Comparison of ENCODE assay signal across 21 mouse cellular contexts in the genomic region with DNA sequence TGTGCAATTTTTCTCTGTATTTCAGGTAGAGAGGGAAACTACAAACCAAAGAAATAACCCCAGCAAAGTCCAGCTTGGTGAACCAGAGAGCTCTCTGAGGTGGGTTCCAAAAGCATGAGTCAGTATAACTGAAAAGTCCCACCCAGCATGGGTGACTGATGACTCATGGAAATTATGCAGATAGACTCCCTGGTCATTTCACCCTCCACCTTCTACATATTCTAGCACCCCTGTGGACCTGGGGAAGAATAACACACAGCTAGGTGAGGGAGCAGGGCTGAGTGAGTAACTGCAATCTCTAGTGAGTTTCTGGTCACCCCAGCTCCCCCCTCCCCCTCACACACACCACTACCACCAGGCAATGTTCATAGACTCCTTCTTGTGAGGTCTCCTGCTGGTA. TPM values are rescaled to one million over a fixed set of nuclear protein-coding genes. Genes with fewer than 3 reads are reported as not detected.
"Had no signal": no experiment of that assay in that cellular context is flagged by ENCODE, and none has a peak within 500 bp of the region (broad histone marks: within the 10 kb centered on the region; RNA-seq: fewer than 3 reads in every experiment).

No protein-coding gene starts in this region.

- DNase-seq: lung, embryonic 14.5 days; lung, postnatal 10 days; lung, postnatal 4 days; midbrain, embryonic 14.5 days; retina, postnatal 1 day; right cerebral cortex, adult 18-20 months; right cerebral cortex, postnatal 25 days; right cerebral cortex, postnatal 4 days; spleen, adult 18-20 months; thymus, adult 18-20 months; thymus, postnatal 14 days; thymus, postnatal 36 days had no signal

- H3K9me3 ChIP-seq: midbrain, embryonic 10.5 days; midbrain, embryonic 12.5 days; neural tube, embryonic 13.5 days; neural tube, embryonic 15.5 days had no signal

- H3K4me3 ChIP-seq: midbrain, embryonic 10.5 days; midbrain, embryonic 12.5 days; myocyte; neural tube, embryonic 13.5 days; neural tube, embryonic 15.5 days had no signal

- H3K27ac ChIP-seq: midbrain, embryonic 10.5 days; midbrain, embryonic 12.5 days; neural tube, embryonic 13.5 days; neural tube, embryonic 15.5 days had no signal

- H3K4me1 ChIP-seq: midbrain, embryonic 10.5 days; midbrain, embryonic 12.5 days had no signal

- H3K36me3 ChIP-seq: midbrain, embryonic 10.5 days; midbrain, embryonic 12.5 days; neural tube, embryonic 13.5 days; neural tube, embryonic 15.5 days had no signal

- H3K27me3 ChIP-seq: midbrain, embryonic 12.5 days; neural tube, embryonic 13.5 days; neural tube, embryonic 15.5 days had no signal

- H3K4me2 ChIP-seq: lung, embryonic 14.5 days; midbrain, embryonic 12.5 days; neural tube, embryonic 13.5 days; neural tube, embryonic 15.5 days had no signal

- H3K9ac ChIP-seq: lung, embryonic 14.5 days; midbrain, embryonic 12.5 days; neural tube, embryonic 13.5 days; neural tube, embryonic 15.5 days had no signal

- ATAC-seq: midbrain, embryonic 16.5 days had no signal

RNA-seq across cellular contexts. Expression of a gene that starts 28.2 kb away (rescaled TPM):
- total RNA-seq: megakaryocyte, adult 5-6 weeks; megakaryocyte-erythroid progenitor cell, adult 5-6 weeks had no signal
- polyA plus RNA-seq: small intestine, adult 2 months had no signal
